Mouse (Mus musculus) cerebellum, postnatal 36 days (tissue): Measurements from ENCODE around the gene Cadps2.

ENCODE experiments used
- DNase-seq, 2 experiments: peaks; one replicate each; pipeline ENCODE4 v3.0.0; 2021 to 2022; ENCODE audit warnings: mixed read lengths in 2 of 2

The Cadps2 gene

DNA sequence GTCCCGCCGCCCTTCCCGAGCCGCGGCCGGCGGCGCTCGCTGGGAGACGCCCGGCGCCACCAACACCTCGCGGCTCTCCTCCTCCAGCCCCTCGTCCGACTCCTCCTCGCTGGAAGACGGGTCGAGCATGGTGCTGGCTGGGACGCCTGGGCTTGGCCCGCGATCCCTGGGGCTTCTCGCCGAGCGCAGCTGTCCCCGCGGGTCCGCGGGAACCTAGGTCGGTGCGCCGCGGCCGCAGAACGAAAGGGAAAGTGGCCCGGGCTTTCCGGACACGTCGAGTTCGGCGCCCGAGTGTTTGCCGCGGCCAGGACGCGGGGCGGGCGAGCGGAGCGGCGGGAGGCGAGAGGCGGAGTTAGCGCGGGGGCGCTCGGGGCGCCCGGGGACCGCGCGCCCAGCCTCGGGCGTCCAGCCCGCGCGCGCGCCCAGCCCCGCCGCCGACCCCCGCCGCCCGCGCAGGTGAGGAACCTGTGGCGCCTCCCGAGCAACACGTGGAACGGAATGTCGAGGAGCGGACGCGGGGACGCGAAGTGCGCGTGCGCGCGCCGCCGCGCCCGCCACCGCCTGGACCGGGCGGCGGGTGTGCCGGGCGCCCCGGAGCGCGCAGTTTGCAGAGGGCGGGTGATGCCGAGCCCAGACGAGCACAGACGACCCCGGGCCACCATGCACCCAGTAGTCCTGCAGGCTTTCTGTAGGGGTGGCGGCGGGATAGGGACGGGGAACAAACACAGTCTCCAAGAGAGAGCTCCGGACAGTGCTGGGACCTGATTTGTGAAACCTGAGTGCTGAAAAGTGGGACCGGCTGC lies at the start of gene Cadps2:
Cadps2 (minus strand) TSS at position 413 of the 803 bp plus-strand sequence.
- peak; percentile 71 to 75 for DNase-seq

DNA sequence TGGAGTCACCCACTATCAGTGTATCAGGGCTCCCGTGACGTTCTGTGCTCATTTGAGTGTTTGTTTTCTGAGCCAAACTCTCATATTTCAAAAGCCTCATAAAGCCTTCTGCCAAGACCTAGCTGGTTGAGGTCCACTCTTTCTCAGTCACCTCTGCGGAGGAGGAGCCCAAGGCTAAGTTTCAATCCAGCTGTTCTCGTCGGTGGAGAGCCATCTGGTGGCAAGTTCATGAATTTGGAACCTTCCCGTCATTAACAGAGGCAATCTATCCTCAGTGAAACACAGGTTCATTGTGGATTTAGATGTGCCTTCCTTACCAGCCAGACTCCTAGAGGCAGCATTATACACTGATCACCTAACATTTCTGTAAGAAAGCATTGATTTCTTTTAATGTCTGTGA lies 47.2 kb upstream of the Cadps2 start:
- DNase-seq: no peak

DNA sequence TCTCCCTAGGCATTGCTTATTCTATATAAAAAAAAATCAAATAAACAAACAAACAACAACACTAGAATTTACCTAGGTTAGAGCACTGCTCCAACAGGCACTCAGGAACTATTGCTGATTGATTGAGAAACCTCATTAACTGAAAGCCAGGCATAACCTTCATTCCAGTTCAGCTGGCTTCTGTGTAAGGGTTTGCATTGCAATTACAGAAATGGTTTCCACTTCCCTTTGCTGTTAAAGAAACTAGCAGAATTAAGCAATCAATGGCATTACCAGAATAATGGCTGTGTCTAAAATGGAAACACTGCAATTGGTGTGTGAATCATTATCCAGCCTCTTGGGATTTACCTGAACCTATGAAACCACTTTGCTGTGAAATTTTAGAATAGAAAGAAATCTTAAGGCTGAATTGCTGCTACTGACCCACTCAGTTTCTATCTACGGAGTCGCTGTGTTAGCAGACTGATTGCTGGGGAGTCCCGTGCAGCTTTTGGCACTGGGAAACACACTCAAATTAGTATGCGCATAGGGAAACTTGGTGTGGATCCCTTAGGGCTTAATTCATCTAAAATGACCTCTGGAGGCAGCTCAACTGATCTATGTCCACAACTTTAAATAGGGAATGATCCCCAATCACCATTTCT lies 37.7 kb upstream of the Cadps2 start:
- DNase-seq: no peak

DNA sequence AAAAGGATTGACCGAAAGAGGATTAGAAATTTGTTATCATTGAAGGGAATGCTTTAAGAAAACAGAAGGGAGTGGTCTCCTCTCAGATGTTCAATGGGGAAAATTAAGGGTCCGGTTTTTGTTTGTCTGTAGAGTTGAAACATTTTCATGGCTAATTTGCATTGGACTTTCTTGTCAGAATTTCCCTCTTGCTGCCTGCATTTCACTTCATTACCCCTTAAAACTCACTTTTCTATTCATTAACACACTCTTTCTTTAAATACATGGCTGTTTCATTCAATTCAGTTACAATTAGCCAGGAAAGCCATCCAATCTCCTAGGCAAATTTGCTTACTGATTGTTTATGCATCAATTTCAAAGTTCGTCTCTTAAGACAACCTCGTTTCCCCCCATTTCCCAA lies 37.1 kb upstream of the Cadps2 start:
- DNase-seq: no peak

DNA sequence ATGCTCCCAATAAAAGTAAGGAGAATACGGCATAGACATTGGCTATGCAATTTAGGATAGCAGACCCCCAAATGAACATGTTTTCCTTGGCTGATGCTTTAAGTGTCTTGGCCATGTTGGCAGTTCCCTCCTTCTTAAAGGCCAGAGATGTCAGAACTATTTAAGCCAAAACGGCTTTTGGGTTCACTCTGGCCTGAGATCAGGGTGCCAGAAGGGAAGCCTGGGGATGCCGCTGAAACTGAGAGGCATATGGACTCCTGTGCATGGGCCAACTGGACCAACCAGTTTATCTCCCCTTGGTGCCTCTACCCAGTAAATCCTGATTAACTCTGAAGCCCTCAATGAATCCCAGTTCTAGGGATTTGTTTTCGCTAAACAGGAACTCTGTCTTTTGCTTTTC lies 34.6 kb upstream of the Cadps2 start:
- peak; percentile 84 to 86 for DNase-seq

DNA sequence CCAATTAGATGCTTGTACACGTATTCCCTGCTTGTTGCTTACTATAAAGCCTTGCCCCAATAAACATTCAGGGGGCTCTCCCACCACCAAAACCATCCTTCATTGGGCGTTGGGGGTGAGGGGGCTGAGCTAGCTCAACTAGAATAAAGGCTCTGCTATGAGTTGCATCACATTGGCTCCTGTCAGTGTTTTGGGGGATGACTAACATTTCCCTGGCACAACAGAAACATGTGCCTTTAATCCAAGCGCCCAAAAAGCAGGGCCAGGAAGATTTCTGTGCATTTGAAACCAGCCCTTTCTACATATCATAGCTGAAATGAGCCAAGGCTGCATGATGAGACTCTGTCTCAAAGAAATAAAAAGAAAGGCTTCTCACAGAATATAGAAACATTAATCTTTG lies 34.0 kb upstream of the Cadps2 start:
- peak in 1 of 2 experiments; percentile 31 for DNase-seq

DNA sequence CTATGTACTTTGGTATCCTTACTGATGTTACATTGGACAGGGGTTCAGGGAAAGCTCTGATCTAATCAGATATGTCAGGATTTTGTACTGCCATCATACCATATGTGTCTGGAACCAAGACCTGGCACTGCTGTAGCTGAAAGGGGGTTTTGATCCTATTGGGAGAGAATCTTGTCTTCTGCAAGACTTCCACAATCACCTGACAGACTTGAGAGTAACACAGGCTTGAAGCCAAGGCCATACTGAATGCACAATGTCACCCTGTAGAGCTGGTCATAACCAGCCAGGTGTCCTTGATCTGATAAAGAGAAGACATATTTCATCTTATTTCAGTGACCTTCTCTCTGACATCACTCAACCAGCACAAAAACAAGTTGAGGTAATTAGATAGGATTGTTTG lies 30.8 kb upstream of the Cadps2 start:
- DNase-seq: no peak

DNA sequence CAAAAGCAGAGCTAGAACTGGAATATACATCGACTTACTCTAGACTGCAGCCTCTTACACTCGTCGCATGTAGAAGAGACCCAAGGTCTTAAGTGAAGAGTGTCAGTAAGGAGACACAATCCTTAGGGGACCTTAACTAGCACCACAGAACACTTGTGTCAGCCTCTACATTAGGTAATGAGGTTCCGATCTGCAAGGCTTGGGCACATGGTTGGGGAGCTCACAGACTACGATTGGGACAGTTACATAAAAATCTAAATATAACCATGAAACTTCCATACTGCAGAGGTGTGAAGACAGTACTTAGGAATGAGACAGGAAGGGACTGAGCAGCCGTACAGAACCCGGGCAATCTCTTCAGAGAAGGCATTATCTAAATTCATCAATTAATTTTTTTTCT lies 27.1 kb upstream of the Cadps2 start:
- no peak for DNase-seq

DNA sequence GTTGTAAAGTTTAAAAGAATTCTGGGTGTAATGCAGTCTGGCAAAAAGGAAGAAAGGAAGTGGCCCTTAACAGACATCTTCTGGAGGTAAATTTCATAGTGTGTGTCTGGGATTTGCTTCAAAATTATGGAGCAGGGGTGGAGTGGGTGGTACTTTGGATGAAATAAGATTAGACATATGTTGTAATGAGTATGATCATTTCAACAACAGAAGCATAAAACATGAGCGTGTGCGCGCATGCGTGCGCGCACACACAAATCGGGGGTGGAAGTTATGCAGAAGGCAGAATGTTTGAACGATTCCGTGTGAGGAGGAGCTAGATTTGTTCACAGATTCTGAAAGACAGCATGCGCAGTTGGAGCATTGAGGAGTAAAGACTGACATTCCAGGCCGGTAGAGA lies 14.2 kb upstream of the Cadps2 start:
- no peak for DNase-seq

DNA sequence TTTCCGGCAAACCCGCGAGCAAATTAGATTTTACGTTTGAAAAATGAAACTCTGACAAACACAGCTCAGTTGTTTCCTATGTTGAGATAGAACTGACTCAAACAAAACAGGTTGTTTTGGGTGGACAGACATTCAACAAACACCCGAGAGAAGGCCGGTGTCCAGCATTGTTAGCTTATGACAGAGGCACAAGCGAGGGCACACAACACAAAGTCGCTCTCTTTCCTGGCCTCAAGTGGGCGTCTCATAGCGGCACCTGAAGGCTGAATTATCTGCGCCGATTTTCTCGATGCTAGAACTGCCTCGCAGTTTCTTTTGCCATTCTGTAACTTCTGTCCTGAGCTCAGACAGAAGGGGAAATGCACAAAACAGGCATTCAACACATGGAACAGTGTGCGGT lies 780 bp upstream of the Cadps2 start:
- DNase-seq: peak; percentile 59 to 63

DNA sequence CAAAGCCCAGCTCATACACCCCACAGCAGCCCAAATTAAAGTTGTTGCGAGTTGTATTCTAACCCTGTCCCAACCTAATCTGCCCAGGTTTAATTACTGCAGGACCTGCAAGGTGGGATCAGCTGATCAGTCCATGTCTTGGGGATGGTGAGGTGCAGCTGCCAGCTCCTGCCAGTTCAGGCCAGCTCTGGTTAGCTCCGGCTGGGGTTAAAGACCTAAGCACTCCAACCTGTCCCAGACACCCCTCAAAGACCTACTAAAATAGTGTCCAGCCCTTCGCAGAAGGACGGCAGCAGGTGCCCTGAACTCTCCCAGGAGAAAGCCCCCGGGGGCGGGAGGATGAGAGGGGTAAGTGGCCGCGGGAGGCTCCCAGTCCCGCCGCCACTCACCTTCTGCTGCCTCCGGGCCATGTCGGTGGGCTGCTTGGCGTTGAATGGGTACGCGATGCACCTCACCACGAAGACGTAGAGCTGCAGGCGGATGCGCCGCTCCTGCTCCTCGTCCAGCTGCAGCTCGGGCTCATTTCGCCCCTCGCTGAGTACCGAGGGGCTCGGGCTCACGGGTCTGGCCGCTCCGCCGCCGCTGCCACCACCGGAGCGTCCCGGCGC lies 716 bp downstream of the Cadps2 start:
- peak; percentile 51 to 67 for DNase-seq

DNA sequence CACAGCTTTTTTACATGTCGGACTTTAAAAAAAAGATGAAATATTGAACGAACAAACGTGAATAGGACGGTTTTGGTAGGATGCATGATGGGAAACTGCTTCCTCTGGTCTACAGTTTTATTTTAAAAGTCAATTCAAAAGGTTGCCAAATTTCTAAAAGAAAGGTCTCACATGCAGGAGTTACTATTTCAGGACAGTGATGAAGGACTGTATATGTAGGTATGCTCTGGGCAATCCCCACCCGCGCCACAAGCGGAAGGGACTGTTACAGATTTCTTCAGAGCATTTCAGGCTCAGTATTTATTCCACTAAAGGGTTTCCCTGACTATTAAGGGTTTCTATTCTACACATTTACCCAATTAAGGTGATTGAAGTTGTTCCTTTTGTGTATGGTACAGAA lies 1.6 kb downstream of the Cadps2 start:
- DNase-seq: no peak

DNA sequence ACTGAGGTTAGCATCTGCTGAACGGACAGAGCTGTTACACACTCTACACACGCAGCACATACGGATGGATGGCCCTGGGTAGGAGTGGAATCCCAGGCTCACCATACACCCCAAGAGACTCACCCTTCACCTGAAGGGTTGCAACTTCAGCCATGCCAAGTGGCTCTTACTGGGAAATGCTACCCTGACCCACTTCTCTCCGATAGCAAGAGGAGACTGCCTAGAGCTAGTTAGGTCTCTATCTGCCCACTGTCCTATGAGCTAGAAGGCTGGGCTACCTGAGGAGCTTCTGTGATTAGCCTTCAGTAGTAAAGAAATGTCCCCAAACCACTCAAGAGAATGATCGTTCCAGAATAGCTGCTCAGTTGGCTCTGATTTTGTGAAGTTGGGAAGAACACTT lies 2.1 kb downstream of the Cadps2 start:
- DNase-seq: peak in 1 of 2 experiments; percentile 51

DNA sequence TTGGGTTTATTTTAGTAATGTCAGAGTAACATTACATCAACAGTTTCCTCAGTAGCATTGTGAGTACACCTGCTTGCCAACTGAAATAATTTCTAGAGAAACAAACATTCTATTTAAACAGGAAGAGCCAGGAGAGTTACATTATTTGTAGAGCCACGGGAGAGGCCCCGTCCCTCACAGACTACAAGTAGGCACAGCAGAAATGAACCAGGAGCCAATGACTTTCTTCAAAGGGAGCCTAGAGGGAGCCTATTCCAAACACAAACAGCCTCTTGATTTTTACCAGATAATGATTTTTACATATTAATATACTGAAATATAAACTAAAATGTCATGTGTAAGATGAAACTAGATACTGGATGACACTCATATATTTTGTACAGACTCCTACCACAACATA lies 2.5 kb downstream of the Cadps2 start:
- DNase-seq: no peak

DNA sequence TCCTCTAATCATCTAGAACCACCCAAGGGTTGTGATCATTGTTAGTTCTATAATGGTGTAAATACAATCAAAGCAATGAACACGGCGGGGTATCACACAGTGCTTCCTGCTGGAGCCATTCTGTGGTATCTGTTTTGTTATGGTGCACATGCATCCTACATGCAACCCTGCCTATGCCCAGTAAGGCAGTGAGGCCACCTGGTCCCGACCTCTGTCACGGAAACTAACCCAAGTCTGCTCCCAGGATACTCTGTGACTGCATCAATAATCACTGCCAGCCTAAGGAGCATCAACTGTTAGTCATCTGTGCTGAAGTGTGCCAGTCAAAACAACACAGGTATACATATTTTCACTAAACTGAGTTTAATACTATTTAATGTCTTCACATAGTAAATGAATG lies 3.7 kb downstream of the Cadps2 start:
- peak; percentile 41 to 52 for DNase-seq

DNA sequence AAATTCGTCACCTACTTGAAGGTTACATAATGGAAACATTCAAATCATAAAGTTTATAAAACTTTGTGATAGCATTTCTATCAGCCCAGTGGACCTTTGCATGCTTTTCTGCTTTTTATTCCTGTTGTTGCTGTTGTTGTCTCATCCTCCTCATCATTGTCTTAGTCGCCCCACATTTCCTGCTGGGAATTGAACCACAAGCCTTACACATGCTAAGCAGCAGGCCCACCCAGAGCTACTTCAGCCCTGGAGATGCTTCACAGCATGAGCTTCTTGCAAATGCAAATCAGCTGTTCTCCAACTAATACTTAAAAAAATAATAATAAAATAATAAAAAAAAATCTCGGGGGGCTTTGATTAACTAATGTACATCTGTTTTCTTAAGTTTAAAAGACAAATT lies 8.5 kb downstream of the Cadps2 start:
- DNase-seq: no peak

DNA sequence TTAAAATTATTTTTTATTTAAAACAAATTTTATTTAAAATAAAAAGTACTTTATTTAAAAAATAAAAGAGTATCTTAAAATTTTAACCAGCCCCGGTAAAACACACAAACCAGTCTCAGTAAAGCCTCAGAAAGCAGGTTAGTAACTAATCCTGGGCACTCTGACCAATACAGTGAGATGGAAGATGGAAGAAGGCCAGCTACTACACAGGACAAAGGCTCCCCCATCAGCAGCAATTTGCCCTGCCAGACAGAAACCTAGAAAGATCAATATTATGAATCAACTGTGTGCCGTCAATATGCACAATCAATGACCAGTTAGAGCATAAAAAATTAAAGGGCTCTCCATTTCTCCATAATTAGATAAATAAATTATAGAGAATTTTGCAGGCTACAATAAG lies 9.9 kb downstream of the Cadps2 start:
- DNase-seq: no peak

DNA sequence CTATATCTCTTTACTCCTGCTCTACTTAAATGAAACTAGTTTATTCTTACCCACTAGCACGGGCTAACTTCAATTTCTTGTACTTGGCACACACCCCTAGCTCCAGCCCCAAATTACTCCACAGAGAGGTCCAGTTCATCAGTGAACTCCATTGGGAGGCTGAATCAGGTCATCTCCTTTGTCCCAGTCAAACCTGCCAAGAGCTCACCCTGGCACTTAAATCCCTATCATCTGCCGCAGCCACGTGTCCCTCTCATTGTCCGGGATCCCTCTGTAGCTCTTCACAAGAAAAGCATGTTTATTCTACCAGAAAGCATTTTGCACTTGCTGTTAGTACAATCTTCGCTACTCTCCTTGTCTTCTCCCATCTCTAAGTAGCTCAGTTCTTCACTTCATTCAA lies 17.4 kb downstream of the Cadps2 start:
- DNase-seq: peak; percentile 66

DNA sequence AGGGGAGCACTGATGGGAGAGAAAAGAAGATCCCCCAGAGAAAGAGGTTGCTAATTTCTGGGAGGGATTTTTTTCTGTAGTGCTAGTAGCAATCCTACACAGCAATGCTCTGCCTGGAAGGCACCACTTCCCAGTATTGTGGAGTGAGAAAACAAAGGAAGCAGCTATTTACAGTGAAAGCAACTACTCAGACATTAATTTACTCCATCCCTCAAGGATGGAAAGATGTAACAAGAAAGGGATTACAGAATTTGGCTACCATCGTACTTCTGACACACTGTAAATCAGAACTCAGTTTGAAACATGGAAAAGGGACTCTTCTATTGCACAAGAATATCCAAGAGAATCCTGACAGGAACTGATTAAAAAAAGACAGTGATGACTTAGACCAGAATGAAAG lies 29.1 kb downstream of the Cadps2 start:
- DNase-seq: no peak

DNA sequence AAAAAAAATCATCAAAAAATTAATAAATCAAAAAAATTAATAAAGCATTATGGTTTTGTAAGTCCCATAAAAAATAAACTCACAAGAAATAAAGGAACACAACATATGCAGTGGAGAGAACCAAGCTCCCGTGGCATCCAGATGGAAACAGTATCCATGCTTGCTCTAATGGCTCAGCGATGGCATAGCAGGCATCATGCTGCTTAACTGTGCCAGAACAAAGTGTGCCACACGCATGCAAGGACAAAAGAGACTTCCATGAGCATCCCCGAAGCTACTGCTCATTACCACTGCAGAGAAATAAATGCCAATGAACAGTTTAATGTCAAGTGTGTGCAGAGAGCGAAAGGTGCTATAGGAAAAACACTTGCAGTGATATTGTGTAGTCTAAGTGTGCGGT lies 29.9 kb downstream of the Cadps2 start:
- DNase-seq: no peak

DNA sequence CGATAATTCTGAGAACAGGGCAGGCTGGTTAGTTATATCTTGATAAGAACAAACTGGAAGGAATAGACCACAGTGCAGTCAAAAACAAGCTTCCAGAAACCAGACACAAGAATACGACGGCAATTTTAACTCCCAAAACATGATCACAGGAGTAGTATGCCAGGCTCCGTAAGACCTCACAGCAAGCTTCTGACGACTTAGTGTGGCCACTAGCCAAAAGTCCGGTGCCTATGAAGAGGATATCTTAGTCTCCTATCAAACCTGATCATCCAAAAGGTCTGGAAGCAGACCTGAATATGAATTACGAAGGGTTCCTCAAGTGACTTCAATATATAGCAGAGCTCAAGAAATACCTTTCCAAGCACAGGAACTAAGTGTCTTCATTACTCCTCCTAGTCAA lies 33.9 kb downstream of the Cadps2 start:
- DNase-seq: no peak

DNA sequence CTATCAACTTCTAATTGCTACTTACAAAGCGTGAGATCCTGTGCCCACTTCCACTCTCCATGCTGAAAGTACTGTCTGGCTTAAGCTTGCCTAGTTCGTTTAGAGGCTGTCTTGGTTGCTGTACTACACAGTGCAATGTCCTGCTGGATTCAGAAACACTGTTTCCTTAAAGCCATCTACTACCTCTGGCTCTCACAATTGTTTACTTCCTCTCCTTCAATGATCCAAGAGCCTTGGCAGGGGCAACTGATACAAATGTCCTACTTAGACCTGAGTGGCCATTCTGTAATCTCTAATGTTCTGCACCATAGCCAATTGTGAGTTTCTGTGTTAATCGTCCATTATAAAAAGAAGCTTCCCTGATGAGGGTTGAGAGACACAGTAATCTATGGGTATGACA lies 47.4 kb downstream of the Cadps2 start:
- DNase-seq: no peak

DNA sequence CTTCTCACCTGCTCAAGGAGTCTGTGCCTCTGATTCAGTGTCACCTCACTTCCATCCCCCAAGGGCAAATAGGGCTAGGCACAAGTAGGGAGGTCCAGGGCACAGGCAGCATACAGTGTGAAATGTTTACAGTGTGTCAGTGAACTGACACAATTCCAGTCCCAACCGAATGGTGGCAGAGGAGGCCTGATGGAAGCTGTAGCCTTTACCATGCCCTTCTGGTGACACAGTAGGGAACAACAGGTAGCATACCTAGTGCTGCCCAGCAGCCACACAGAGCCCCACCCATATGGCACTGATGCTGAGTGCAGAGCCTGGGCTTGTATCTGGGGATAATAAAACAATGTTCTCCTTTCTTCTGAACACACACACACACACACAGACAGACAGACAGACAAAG lies 61.6 kb downstream of the Cadps2 start:
- DNase-seq: peak; percentile 46 to 49

DNA sequence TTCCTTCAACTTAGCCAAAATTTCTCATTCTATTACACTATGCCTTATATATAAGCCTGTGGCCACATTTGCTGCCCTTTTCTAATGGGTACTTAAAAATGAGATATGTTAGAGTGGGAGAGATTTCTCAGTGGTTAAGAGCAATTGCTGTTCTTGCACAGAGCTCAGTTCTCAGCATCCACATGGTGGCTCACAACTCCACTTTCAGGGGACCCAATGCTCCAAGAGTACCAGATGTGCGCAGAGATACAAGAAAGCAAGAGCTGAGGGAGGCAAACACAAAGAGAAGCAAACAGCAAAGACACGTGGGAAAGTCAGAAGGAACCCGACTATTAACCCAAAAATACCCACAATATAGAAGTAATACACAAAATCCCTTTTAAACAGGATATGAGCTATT lies 77.0 kb downstream of the Cadps2 start:
- DNase-seq: no peak
